Mouse (Mus musculus): Measurements from ENCODE around the gene Fam229b. TPM values are rescaled to one million over a fixed set of nuclear protein-coding genes. Genes with fewer than 3 reads are reported as not detected.

The Fam229b gene
- polyA plus RNA-seq (2015; fragmentation: Nextera tagmentation; extraction: Ambion mirVana): 27.8 and 28.6 TPM in 2 replicates

GRCm38 (mm10) chr10:39133462-39134310, at the start of gene Fam229b, which contains the start of gene Tube1:
Fam229b (minus strand) TSS chr10:39133914.
Tube1 (plus strand) TSS chr10:39133976.
- Histone ChIP-seq H3K36me3 (ENCODE audit: control insufficient read depth, insufficient read depth) (no peaks in the 10 kb centered on the region), H3K27ac (ENCODE audit: low read length) (peak within 1 kb of the TSS; percentile 46), H3K27me3 (replicated peaks; ENCODE audit: control insufficient read depth, insufficient read depth, low read length) (no peaks in the 10 kb centered on the region), H3K4me1 (replicated peaks; ENCODE audit: control insufficient read depth, insufficient read depth, low read length) (peaks cover 12% of the 10 kb centered on the region), H3K9me3 (ENCODE audit: control insufficient read depth, low read length) (no peaks in the 10 kb centered on the region), H3K9ac (replicated peaks; ENCODE audit: low read depth, low read length) (peak within 1 kb of the TSS; percentile 69), H3K4me2 (ENCODE audit: low read length) (peak within 1 kb of the TSS; percentile 78), H3K4me3 (replicated peaks; ENCODE audit: low read length) (peak within 1 kb of the TSS; percentile 61)
- WGBS: 5% methylated on average over 47 of the region's 47 CpGs
- peak; percentile 93 for ATAC-seq

GRCm38 (mm10) chr10:39176981-39177380, 43.3 kb upstream of the Fam229b start:
- ATAC-seq: no peak
- Histone ChIP-seq H3K9me3 (ENCODE audit: control insufficient read depth, low read length) (no peaks in the 10 kb centered on the region), H3K27me3 (replicated peaks; ENCODE audit: control insufficient read depth, insufficient read depth, low read length) (no peaks in the 10 kb centered on the region), H3K4me2 (ENCODE audit: low read length) (no peak overlapping the region), H3K36me3 (ENCODE audit: control insufficient read depth, insufficient read depth) (no peaks in the 10 kb centered on the region), H3K4me3 (replicated peaks; ENCODE audit: low read length) (no peak overlapping the region), H3K4me1 (replicated peaks; ENCODE audit: control insufficient read depth, insufficient read depth, low read length) (peaks cover 14% of the 10 kb centered on the region), H3K27ac (ENCODE audit: low read length) (no peak overlapping the region), H3K9ac (replicated peaks; ENCODE audit: low read depth, low read length) (no peak overlapping the region)
- WGBS: 91% methylated on average over 5 of the region's 5 CpGs

GRCm38 (mm10) chr10:39173077-39173476, 39.4 kb upstream of the Fam229b start:
- no peaks in the 10 kb centered on the region for H3K27me3 ChIP-seq (replicated peaks; ENCODE audit: control insufficient read depth, insufficient read depth, low read length)
- H3K4me3 ChIP-seq (replicated peaks; ENCODE audit: low read length): peak overlapping the region; percentile 18
- no peaks in the 10 kb centered on the region for H3K9me3 ChIP-seq (ENCODE audit: control insufficient read depth, low read length)
- H3K4me2 ChIP-seq (ENCODE audit: low read length): peak overlapping the region; percentile 85
- H3K27ac ChIP-seq (ENCODE audit: low read length): peak overlapping the region; percentile 99
- H3K9ac ChIP-seq (replicated peaks; ENCODE audit: low read depth, low read length): no peak overlapping the region
- ATAC-seq: no peak
- no peaks in the 10 kb centered on the region for H3K36me3 ChIP-seq (ENCODE audit: control insufficient read depth, insufficient read depth)
- WGBS: 18% methylated on average over 13 of the region's 13 CpGs
- peaks cover 30% of the 10 kb centered on the region for H3K4me1 ChIP-seq (replicated peaks; ENCODE audit: control insufficient read depth, insufficient read depth, low read length)

GRCm38 (mm10) chr10:39172540-39172931, 38.8 kb upstream of the Fam229b start:
- H3K9ac ChIP-seq (replicated peaks; ENCODE audit: low read depth, low read length): no peak overlapping the region
- H3K4me2 ChIP-seq (ENCODE audit: low read length): peak overlapping the region; percentile 85
- no peak overlapping the region for H3K4me3 ChIP-seq (replicated peaks; ENCODE audit: low read length)
- H3K27me3 ChIP-seq (replicated peaks; ENCODE audit: control insufficient read depth, insufficient read depth, low read length): no peaks in the 10 kb centered on the region
- peak overlapping the region; percentile 99 for H3K27ac ChIP-seq (ENCODE audit: low read length)
- 68% methylated on average over 6 of the region's 6 CpGs for WGBS
- H3K36me3 ChIP-seq (ENCODE audit: control insufficient read depth, insufficient read depth): no peaks in the 10 kb centered on the region
- no peaks in the 10 kb centered on the region for H3K9me3 ChIP-seq (ENCODE audit: control insufficient read depth, low read length)
- H3K4me1 ChIP-seq (replicated peaks; ENCODE audit: control insufficient read depth, insufficient read depth, low read length): peaks cover 30% of the 10 kb centered on the region
- no peak for ATAC-seq

GRCm38 (mm10) chr10:39171603-39172539, 38.2 kb upstream of the Fam229b start:
- ATAC-seq: peak; percentile 78
- peak overlapping the region; percentile 85 for H3K4me2 ChIP-seq (ENCODE audit: low read length)
- no peaks in the 10 kb centered on the region for H3K36me3 ChIP-seq (ENCODE audit: control insufficient read depth, insufficient read depth)
- H3K4me3 ChIP-seq (replicated peaks; ENCODE audit: low read length): peak overlapping the region; percentile 53
- peak overlapping the region; percentile 70 for H3K9ac ChIP-seq (replicated peaks; ENCODE audit: low read depth, low read length)
- no peaks in the 10 kb centered on the region for H3K9me3 ChIP-seq (ENCODE audit: control insufficient read depth, low read length)
- peaks cover 30% of the 10 kb centered on the region for H3K4me1 ChIP-seq (replicated peaks; ENCODE audit: control insufficient read depth, insufficient read depth, low read length)
- H3K27ac ChIP-seq (ENCODE audit: low read length): peak overlapping the region; percentile 99
- no peaks in the 10 kb centered on the region for H3K27me3 ChIP-seq (replicated peaks; ENCODE audit: control insufficient read depth, insufficient read depth, low read length)
- WGBS: 5% methylated on average over 26 of the region's 26 CpGs

- peak overlapping the region; percentile 85 for H3K4me2 ChIP-seq (ENCODE audit: low read length)
- H3K36me3 ChIP-seq (ENCODE audit: control insufficient read depth, insufficient read depth): no peaks in the 10 kb centered on the region
- H3K4me3 ChIP-seq (replicated peaks; ENCODE audit: low read length): peak overlapping the region; percentile 53
- H3K9ac ChIP-seq (replicated peaks; ENCODE audit: low read depth, low read length): peak overlapping the region; percentile 70
- ATAC-seq: peak; percentile 93
- WGBS: under 1% methylated on average over 19 of the region's 19 CpGs
- H3K9me3 ChIP-seq (ENCODE audit: control insufficient read depth, low read length): no peaks in the 10 kb centered on the region
- H3K27ac ChIP-seq (ENCODE audit: low read length): peak overlapping the region; percentile 99
- no peaks in the 10 kb centered on the region for H3K27me3 ChIP-seq (replicated peaks; ENCODE audit: control insufficient read depth, insufficient read depth, low read length)
- H3K4me1 ChIP-seq (replicated peaks; ENCODE audit: control insufficient read depth, insufficient read depth, low read length): peaks cover 36% of the 10 kb centered on the region
These were observed 37.4 kb upstream of the Fam229b start for GRCm38 (mm10) chr10:39171134-39171533.

- Histone ChIP-seq H3K9me3 (ENCODE audit: control insufficient read depth, low read length) (no peaks in the 10 kb centered on the region), H3K4me3 (replicated peaks; ENCODE audit: low read length) (peak overlapping the region; percentile 53), H3K36me3 (ENCODE audit: control insufficient read depth, insufficient read depth) (no peaks in the 10 kb centered on the region), H3K27me3 (replicated peaks; ENCODE audit: control insufficient read depth, insufficient read depth, low read length) (no peaks in the 10 kb centered on the region), H3K4me1 (replicated peaks; ENCODE audit: control insufficient read depth, insufficient read depth, low read length) (peaks cover 36% of the 10 kb centered on the region), H3K9ac (replicated peaks; ENCODE audit: low read depth, low read length) (peak overlapping the region; percentile 33), H3K27ac (ENCODE audit: low read length) (peak overlapping the region; percentile 45), H3K4me2 (ENCODE audit: low read length) (peak overlapping the region; percentile 85)
- no peak for ATAC-seq
- WGBS: 4% methylated on average over 6 of the region's 6 CpGs
These were observed 37.0 kb upstream of the Fam229b start for GRCm38 (mm10) chr10:39170706-39171105.

- WGBS: 3% methylated on average over 8 of the region's 8 CpGs
- ATAC-seq: peak; percentile 11; the same call in 1 of the 2 replicates
- peak overlapping the region; percentile 33 for H3K9ac ChIP-seq (replicated peaks; ENCODE audit: low read depth, low read length)
These were observed 36.5 kb upstream of the Fam229b start for GRCm38 (mm10) chr10:39170181-39170580.

GRCm38 (mm10) chr10:39169642-39170041, 35.9 kb upstream of the Fam229b start:
- no peaks in the 10 kb centered on the region for H3K9me3 ChIP-seq (ENCODE audit: control insufficient read depth, low read length)
- WGBS: 22% methylated on average over 9 of the region's 9 CpGs
- peak overlapping the region; percentile 85 for H3K4me2 ChIP-seq (ENCODE audit: low read length)
- H3K9ac ChIP-seq (replicated peaks; ENCODE audit: low read depth, low read length): peak overlapping the region; percentile 33
- H3K4me3 ChIP-seq (replicated peaks; ENCODE audit: low read length): peak overlapping the region; percentile 26
- H3K27me3 ChIP-seq (replicated peaks; ENCODE audit: control insufficient read depth, insufficient read depth, low read length): no peaks in the 10 kb centered on the region
- peaks cover 45% of the 10 kb centered on the region for H3K4me1 ChIP-seq (replicated peaks; ENCODE audit: control insufficient read depth, insufficient read depth, low read length)
- 0 out of 2 replicates have a peak, but pooled peaks have one; percentile 3 for ATAC-seq
- no peaks in the 10 kb centered on the region for H3K36me3 ChIP-seq (ENCODE audit: control insufficient read depth, insufficient read depth)
- H3K27ac ChIP-seq (ENCODE audit: low read length): peak overlapping the region; percentile 53

More at GRCm38 (mm10) chr10:39170181-39170580, 36.5 kb upstream of the Fam229b start:
- Histone ChIP-seq H3K4me2 (ENCODE audit: low read length) (peak overlapping the region; percentile 85), H3K4me1 (replicated peaks; ENCODE audit: control insufficient read depth, insufficient read depth, low read length) (peaks cover 40% of the 10 kb centered on the region), H3K27me3 (replicated peaks; ENCODE audit: control insufficient read depth, insufficient read depth, low read length) (no peaks in the 10 kb centered on the region), H3K36me3 (ENCODE audit: control insufficient read depth, insufficient read depth) (no peaks in the 10 kb centered on the region), H3K4me3 (replicated peaks; ENCODE audit: low read length) (peak overlapping the region; percentile 26), H3K9me3 (ENCODE audit: control insufficient read depth, low read length) (no peaks in the 10 kb centered on the region), H3K27ac (ENCODE audit: low read length) (peak overlapping the region; percentile 53)

Measured in forebrain, embryonic 16.5 days (tissue).